Comparison of ENCODE assay signal across 22 mouse cellular contexts in genomic region chr7:79832980-79833379, GRCm38 (mm10). TPM values are rescaled to one million over a fixed set of nuclear protein-coding genes. Genes with fewer than 3 reads are reported as not detected.
DNase-seq lines count a peak whose midpoint lies in the region; ATAC-seq lines count a peak whose summit lies in the region.
"Had no signal": no experiment of that assay in that cellular context is flagged by ENCODE, and none has a peak within 500 bp of the region (broad histone marks: within the 10 kb centered on the region; RNA-seq: fewer than 3 reads in every experiment).

No protein-coding gene starts in this region.

- H3K9ac ChIP-seq in heart, embryonic 12.5 days, result no peak overlapping the region
- H3K9ac ChIP-seq in embryonic facial prominence, embryonic 14.5 days (ENCODE audit: low read depth, low read length), result no peak overlapping the region
- no peak overlapping the region for H3K9ac ChIP-seq in stomach, embryonic 14.5 days (replicated peaks; ENCODE audit: low read depth, low read length)
- H3K9ac ChIP-seq: forebrain, embryonic 13.5 days; forebrain, postnatal 0 days; hindbrain, embryonic 12.5 days had no signal

- no peak overlapping the region for H3K4me3 ChIP-seq in heart, embryonic 12.5 days
- H3K4me3 ChIP-seq in embryonic facial prominence, embryonic 14.5 days (ENCODE audit: low read depth, low read length), result no peak overlapping the region
- H3K4me3 ChIP-seq in stomach, embryonic 14.5 days (ENCODE audit: low read depth, low read length), result no peak overlapping the region
- H3K4me3 ChIP-seq: forebrain, embryonic 13.5 days; hindbrain, embryonic 12.5 days had no signal

- 0 out of 2 replicates have a peak, but pooled peaks cover 4% of the 10 kb centered on the region for H3K4me1 ChIP-seq in heart, embryonic 12.5 days (replicated peaks)
- no peaks in the 10 kb centered on the region; the same call in 1 of the 2 replicates for H3K4me1 ChIP-seq in embryonic facial prominence, embryonic 14.5 days (ENCODE audit: control insufficient read depth, insufficient read depth, low read length)
- H3K4me1 ChIP-seq in stomach, embryonic 14.5 days (ENCODE audit: control insufficient read depth, insufficient read depth, low read length), result no peaks in the 10 kb centered on the region
- H3K4me1 ChIP-seq: forebrain, embryonic 13.5 days; hindbrain, embryonic 12.5 days had no signal

- no peaks in the 10 kb centered on the region for H3K27me3 ChIP-seq in heart, embryonic 12.5 days (replicated peaks)
- no peaks in the 10 kb centered on the region for H3K27me3 ChIP-seq in embryonic facial prominence, embryonic 14.5 days (replicated peaks; ENCODE audit: control insufficient read depth, insufficient read depth, low read length)
- no peaks in the 10 kb centered on the region for H3K27me3 ChIP-seq in stomach, embryonic 14.5 days (ENCODE audit: control insufficient read depth, insufficient read depth, low read length)
- H3K27me3 ChIP-seq: forebrain, embryonic 13.5 days; hindbrain, embryonic 12.5 days had no signal

- peak; percentile 76 for DNase-seq in heart, adult 11 months
- peak; percentile 49 for DNase-seq in 3T3-L1 (ENCODE audit: low read depth, low spot score)
- DNase-seq in embryonic facial prominence, embryonic 14.5 days (ENCODE audit: low spot score), result no peak
- no peak for DNase-seq in cerebellum, postnatal 4 days (ENCODE audit: low spot score in 2 of 2)
- no peak for DNase-seq in cerebellum, adult 11 months
- DNase-seq: adrenal gland, postnatal 10 days; cerebellum, adult 11-12 months; cerebellum, adult 9-11 months; cerebellum, postnatal 36 days; forebrain, postnatal 0 days; gastrocnemius, postnatal 25 days; heart, postnatal 10 days; heart, postnatal 4 days had no signal

- ATAC-seq in heart, embryonic 12.5 days (ENCODE audit: insufficient number of reproducible peaks, low FRiP score), result no peak
- ATAC-seq in embryonic facial prominence, embryonic 14.5 days (ENCODE audit: low read depth), result 0 out of 2 replicates have a peak, but pooled peaks have one; percentile 6
- peak; percentile 56; the same call in 1 of the 2 replicates for ATAC-seq in stomach, embryonic 14.5 days (ENCODE audit: insufficient number of reproducible peaks, insufficient read depth, low FRiP score, low read depth)
- ATAC-seq: forebrain, embryonic 13.5 days; forebrain, postnatal 0 days; hindbrain, embryonic 16.5 days; inflammation-experienced regulatory T-cells, adult 6 months had no signal

- H3K27ac ChIP-seq in heart, embryonic 12.5 days (ENCODE audit: poor library complexity, severe bottlenecking), result no peak overlapping the region
- H3K27ac ChIP-seq in embryonic facial prominence, embryonic 14.5 days (replicated peaks; ENCODE audit: low read depth, low read length), result no peak overlapping the region
- no peak overlapping the region for H3K27ac ChIP-seq in stomach, embryonic 14.5 days (ENCODE audit: low read length)
- H3K27ac ChIP-seq: forebrain, embryonic 13.5 days; hindbrain, embryonic 12.5 days had no signal

- H3K36me3 ChIP-seq in heart, embryonic 12.5 days, result no peaks in the 10 kb centered on the region
- H3K36me3 ChIP-seq in embryonic facial prominence, embryonic 14.5 days (ENCODE audit: control insufficient read depth, insufficient read depth, low read length), result 0 out of 2 replicates have a peak, but pooled peaks cover 15% of the 10 kb centered on the region
- no peaks in the 10 kb centered on the region; the same call in 1 of the 2 replicates for H3K36me3 ChIP-seq in stomach, embryonic 14.5 days (ENCODE audit: control insufficient read depth, insufficient read depth, low read length)
- H3K36me3 ChIP-seq: hindbrain, embryonic 12.5 days had no signal

- no peak overlapping the region for H3K4me2 ChIP-seq in heart, embryonic 12.5 days
- H3K4me2 ChIP-seq in embryonic facial prominence, embryonic 14.5 days (ENCODE audit: low read depth, low read length), result no peak overlapping the region
- no peak overlapping the region for H3K4me2 ChIP-seq in stomach, embryonic 14.5 days (replicated peaks; ENCODE audit: low read depth, low read length)
- H3K4me2 ChIP-seq: forebrain, embryonic 13.5 days; hindbrain, embryonic 12.5 days had no signal

- H3K9me3 ChIP-seq in heart, embryonic 12.5 days (replicated peaks), result no peaks in the 10 kb centered on the region
- no peaks in the 10 kb centered on the region for H3K9me3 ChIP-seq in embryonic facial prominence, embryonic 14.5 days (ENCODE audit: control insufficient read depth, low read length)
- H3K9me3 ChIP-seq in stomach, embryonic 14.5 days (ENCODE audit: control insufficient read depth, low read depth, low read length), result no peaks in the 10 kb centered on the region
- H3K9me3 ChIP-seq: forebrain, embryonic 13.5 days; hindbrain, embryonic 12.5 days had no signal

RNA-seq across cellular contexts. Expression of gene Mesp2, which starts 22.5 kb away (rescaled TPM):
- polyA plus RNA-seq in heart, embryonic 12.5 days (2016; fragmentation: Nextera tagmentation; extraction: Ambion mirVana), result 0.17 and 0.37 TPM in 2 replicates
- 0.72 and 0.98 TPM in 2 replicates for polyA plus RNA-seq in embryonic facial prominence, embryonic 14.5 days (2014; fragmentation: Nextera tagmentation; extraction: Ambion mirVana)
- 0.55 and 1.2 TPM in 2 replicates for polyA plus RNA-seq in stomach, embryonic 14.5 days (2014; fragmentation: Nextera tagmentation; extraction: Ambion mirVana)
- polyA plus RNA-seq: embryonic facial prominence, embryonic 11.5 days had no signal

RNA-seq across cellular contexts. Expression of gene Anpep, which starts 27.9 kb away (rescaled TPM):
- polyA plus RNA-seq in heart, embryonic 12.5 days (2016; fragmentation: Nextera tagmentation; extraction: Ambion mirVana), result 6.7 and 9.7 TPM in 2 replicates
- 20.8 and 30.5 TPM in 2 replicates for polyA plus RNA-seq in embryonic facial prominence, embryonic 14.5 days (2014; fragmentation: Nextera tagmentation; extraction: Ambion mirVana)
- 25.9 and 26.3 TPM in 2 replicates for polyA plus RNA-seq in stomach, embryonic 14.5 days (2014; fragmentation: Nextera tagmentation; extraction: Ambion mirVana)

RNA-seq across cellular contexts. Expression of gene Mesp1, which starts 39.4 kb away (rescaled TPM):
- polyA plus RNA-seq in heart, embryonic 12.5 days (2016; fragmentation: Nextera tagmentation; extraction: Ambion mirVana), result not detected in 2 replicates
- 0.21 and 0.35 TPM in 2 replicates for polyA plus RNA-seq in embryonic facial prominence, embryonic 14.5 days (2014; fragmentation: Nextera tagmentation; extraction: Ambion mirVana)
- not detected in 2 replicates for polyA plus RNA-seq in stomach, embryonic 14.5 days (2014; fragmentation: Nextera tagmentation; extraction: Ambion mirVana)
- polyA plus RNA-seq: brain, embryonic 14.5 days; forebrain, embryonic 13.5 days; heart, embryonic 14.5 days; inflammation-experienced regulatory T-cells, adult 6 months had no signal

Comparison
In these comparisons a context has a peak if more than half of its experiments do, and no peak if none do; other contexts are left out.
1. DNase-seq: peak in heart, adult 11 months (single experiment) and 3T3-L1 (single experiment); none in embryonic facial prominence, embryonic 14.5 days (single experiment), cerebellum, postnatal 4 days (0 of 2) and cerebellum, adult 11 months (single experiment).